Mouse (Mus musculus): ENCODE data around the gene Ppp1r13l. TPM values are rescaled to one million over a fixed set of nuclear protein-coding genes. Genes with fewer than 3 reads are reported as not detected.

Gene Ppp1r13l
- 1.5 and 1.9 TPM in 2 replicates for polyA plus RNA-seq (2015; fragmentation: Nextera tagmentation; extraction: Ambion mirVana)

- Histone ChIP-seq H3K4me2 (ENCODE audit: low read length) (peak within 1 kb of the TSS; percentile 99), H3K4me3 (ENCODE audit: low read length) (peak within 1 kb of the TSS; percentile 75), H3K36me3 (ENCODE audit: control insufficient read depth, insufficient read depth, low read length) (peaks cover 11% of the 10 kb centered on the region; the same call in 1 of the 2 replicates), H3K4me1 (ENCODE audit: control insufficient read depth, insufficient read depth, low read depth, low read length) (peaks cover 20% of the 10 kb centered on the region), H3K27me3 (replicated peaks; ENCODE audit: control insufficient read depth, insufficient read depth, low read length) (0 out of 2 replicates have a peak, but pooled peaks cover 2% of the 10 kb centered on the region), H3K9ac (ENCODE audit: low read depth, low read length) (peak within 1 kb of the TSS; percentile 70), H3K27ac (ENCODE audit: low read depth, low read length) (peak within 1 kb of the TSS; percentile 75), H3K9me3 (ENCODE audit: control insufficient read depth, low read length) (no peaks in the 10 kb centered on the region)
- peak; percentile 87 for ATAC-seq
- under 1% methylated on average over 31 of the region's 31 CpGs for WGBS
Observed at GRCm38 (mm10) chr7:19359299-19359891, at the start of gene Ppp1r13l, which contains the start of gene Cd3eap. Gene Ppp1r13l, plus strand, starts transcription at chr7:19359749. Gene Cd3eap, minus strand, starts transcription at chr7:19359483.

- H3K27me3 ChIP-seq (replicated peaks; ENCODE audit: control insufficient read depth, insufficient read depth, low read length), result peaks cover 25% of the 10 kb centered on the region
- H3K9ac ChIP-seq (ENCODE audit: low read depth, low read length), result peak within 1 kb of the TSS; percentile 63
- H3K4me3 ChIP-seq (ENCODE audit: low read length), result peak within 1 kb of the TSS; percentile 52
- ATAC-seq, result peak; percentile 87
- peaks cover 27% of the 10 kb centered on the region for H3K4me1 ChIP-seq (ENCODE audit: control insufficient read depth, insufficient read depth, low read depth, low read length)
- H3K36me3 ChIP-seq (ENCODE audit: control insufficient read depth, insufficient read depth, low read length), result no peaks in the 10 kb centered on the region
- peak within 1 kb of the TSS; percentile 99 for H3K4me2 ChIP-seq (ENCODE audit: low read length)
- no peaks in the 10 kb centered on the region for H3K9me3 ChIP-seq (ENCODE audit: control insufficient read depth, low read length)
- under 1% methylated on average over 42 of the region's 49 CpGs for WGBS
- no peak within 1 kb of the TSS for H3K27ac ChIP-seq (ENCODE audit: low read depth, low read length)
Observed at GRCm38 (mm10) chr7:19309884-19310641, 49.5 kb upstream of the Ppp1r13l start, which contains the start of gene Fosb. Gene Fosb, minus strand, starts transcription at chr7:19310051.

GRCm38 (mm10) chr7:19311991-19312390 is 47.6 kb upstream of the Ppp1r13l start:
- H3K9ac ChIP-seq (ENCODE audit: low read depth, low read length), result no peak overlapping the region
- H3K27me3 ChIP-seq (replicated peaks; ENCODE audit: control insufficient read depth, insufficient read depth, low read length), result peaks cover 8% of the 10 kb centered on the region
- H3K27ac ChIP-seq (ENCODE audit: low read depth, low read length), result no peak overlapping the region
- no peaks in the 10 kb centered on the region for H3K36me3 ChIP-seq (ENCODE audit: control insufficient read depth, insufficient read depth, low read length)
- no peak overlapping the region for H3K4me2 ChIP-seq (ENCODE audit: low read length)
- peaks cover 24% of the 10 kb centered on the region for H3K4me1 ChIP-seq (ENCODE audit: control insufficient read depth, insufficient read depth, low read depth, low read length)
- H3K9me3 ChIP-seq (ENCODE audit: control insufficient read depth, low read length), result no peaks in the 10 kb centered on the region
- 33% methylated on average over 4 of the region's 4 CpGs for WGBS
- H3K4me3 ChIP-seq (ENCODE audit: low read length), result no peak overlapping the region
- ATAC-seq, result no peak

GRCm38 (mm10) chr7:19314033-19314432 is 45.5 kb upstream of the Ppp1r13l start:
- ATAC-seq, result no peak
- Histone ChIP-seq H3K4me2 (ENCODE audit: low read length) (no peak overlapping the region), H3K36me3 (ENCODE audit: control insufficient read depth, insufficient read depth, low read length) (no peaks in the 10 kb centered on the region), H3K9ac (ENCODE audit: low read depth, low read length) (no peak overlapping the region), H3K27ac (ENCODE audit: low read depth, low read length) (no peak overlapping the region), H3K4me1 (ENCODE audit: control insufficient read depth, insufficient read depth, low read depth, low read length) (peaks cover 11% of the 10 kb centered on the region), H3K9me3 (ENCODE audit: control insufficient read depth, low read length) (no peaks in the 10 kb centered on the region), H3K4me3 (ENCODE audit: low read length) (no peak overlapping the region), H3K27me3 (replicated peaks; ENCODE audit: control insufficient read depth, insufficient read depth, low read length) (peaks cover 2% of the 10 kb centered on the region; the same call in 1 of the 2 replicates)
- 47% methylated on average over 5 of the region's 5 CpGs for WGBS

- H3K27me3 ChIP-seq (replicated peaks; ENCODE audit: control insufficient read depth, insufficient read depth, low read length), result peaks cover 2% of the 10 kb centered on the region; the same call in 1 of the 2 replicates
- H3K4me3 ChIP-seq (ENCODE audit: low read length), result no peak overlapping the region
- H3K4me1 ChIP-seq (ENCODE audit: control insufficient read depth, insufficient read depth, low read depth, low read length), result peaks cover 12% of the 10 kb centered on the region
- no peak overlapping the region for H3K27ac ChIP-seq (ENCODE audit: low read depth, low read length)
- no peak for ATAC-seq
- no peaks in the 10 kb centered on the region for H3K36me3 ChIP-seq (ENCODE audit: control insufficient read depth, insufficient read depth, low read length)
- H3K9ac ChIP-seq (ENCODE audit: low read depth, low read length), result no peak overlapping the region
- 37% methylated on average over 14 of the region's 14 CpGs for WGBS
- H3K4me2 ChIP-seq (ENCODE audit: low read length), result no peak overlapping the region
- H3K9me3 ChIP-seq (ENCODE audit: control insufficient read depth, low read length), result no peaks in the 10 kb centered on the region
Observed at GRCm38 (mm10) chr7:19316451-19317161, 42.9 kb upstream of the Ppp1r13l start.

GRCm38 (mm10) chr7:19318201-19318600 is 41.3 kb upstream of the Ppp1r13l start:
- H3K36me3 ChIP-seq (ENCODE audit: control insufficient read depth, insufficient read depth, low read length), result no peaks in the 10 kb centered on the region
- no peak overlapping the region for H3K27ac ChIP-seq (ENCODE audit: low read depth, low read length)
- H3K4me3 ChIP-seq (ENCODE audit: low read length), result no peak overlapping the region
- no peak overlapping the region for H3K4me2 ChIP-seq (ENCODE audit: low read length)
- no peaks in the 10 kb centered on the region for H3K9me3 ChIP-seq (ENCODE audit: control insufficient read depth, low read length)
- no peak for ATAC-seq
- H3K4me1 ChIP-seq (ENCODE audit: control insufficient read depth, insufficient read depth, low read depth, low read length), result peaks cover 12% of the 10 kb centered on the region
- no peak overlapping the region for H3K9ac ChIP-seq (ENCODE audit: low read depth, low read length)
- 80% methylated on average over 2 of the region's 2 CpGs for WGBS
- no peaks in the 10 kb centered on the region; the same call in 1 of the 2 replicates for H3K27me3 ChIP-seq (replicated peaks; ENCODE audit: control insufficient read depth, insufficient read depth, low read length)

GRCm38 (mm10) chr7:19318676-19319075 is 40.9 kb upstream of the Ppp1r13l start:
- Histone ChIP-seq H3K9me3 (ENCODE audit: control insufficient read depth, low read length) (no peaks in the 10 kb centered on the region), H3K4me1 (ENCODE audit: control insufficient read depth, insufficient read depth, low read depth, low read length) (peaks cover 12% of the 10 kb centered on the region), H3K27ac (ENCODE audit: low read depth, low read length) (no peak overlapping the region), H3K9ac (ENCODE audit: low read depth, low read length) (no peak overlapping the region), H3K36me3 (ENCODE audit: control insufficient read depth, insufficient read depth, low read length) (no peaks in the 10 kb centered on the region), H3K27me3 (replicated peaks; ENCODE audit: control insufficient read depth, insufficient read depth, low read length) (no peaks in the 10 kb centered on the region; the same call in 1 of the 2 replicates), H3K4me2 (ENCODE audit: low read length) (no peak overlapping the region), H3K4me3 (ENCODE audit: low read length) (no peak overlapping the region)
- WGBS, result 78% methylated on average over 7 of the region's 7 CpGs
- no peak for ATAC-seq

GRCm38 (mm10) chr7:19319458-19319857 is 40.1 kb upstream of the Ppp1r13l start:
- peak overlapping the region; percentile 68 for H3K9ac ChIP-seq (ENCODE audit: low read depth, low read length)
- peak overlapping the region; percentile 62 for H3K4me3 ChIP-seq (ENCODE audit: low read length)
- H3K4me2 ChIP-seq (ENCODE audit: low read length), result peak overlapping the region; percentile 91
- H3K4me1 ChIP-seq (ENCODE audit: control insufficient read depth, insufficient read depth, low read depth, low read length), result peaks cover 12% of the 10 kb centered on the region
- H3K27ac ChIP-seq (ENCODE audit: low read depth, low read length), result 0 out of 2 replicates have a peak overlapping the region, but pooled peaks have one; percentile 47
- peak; percentile 71 for ATAC-seq
- WGBS, result 26% methylated on average over 9 of the region's 9 CpGs
- no peaks in the 10 kb centered on the region for H3K9me3 ChIP-seq (ENCODE audit: control insufficient read depth, low read length)
- H3K27me3 ChIP-seq (replicated peaks; ENCODE audit: control insufficient read depth, insufficient read depth, low read length), result no peaks in the 10 kb centered on the region
- H3K36me3 ChIP-seq (ENCODE audit: control insufficient read depth, insufficient read depth, low read length), result no peaks in the 10 kb centered on the region

All from hindbrain, embryonic 16.5 days (tissue).